Mouse (Mus musculus) MEL-GATA-1-ER (cell line): Measurements from ENCODE around the gene Ccdc180.

ENCODE experiments used
- DNase-seq: peaks from one replicate; pipeline ENCODE4 v3.0.0-alpha.2; 2012; ENCODE audit warnings: low read depth; ENCODE audit errors: extremely low read depth

Ccdc180 gene

DNA sequence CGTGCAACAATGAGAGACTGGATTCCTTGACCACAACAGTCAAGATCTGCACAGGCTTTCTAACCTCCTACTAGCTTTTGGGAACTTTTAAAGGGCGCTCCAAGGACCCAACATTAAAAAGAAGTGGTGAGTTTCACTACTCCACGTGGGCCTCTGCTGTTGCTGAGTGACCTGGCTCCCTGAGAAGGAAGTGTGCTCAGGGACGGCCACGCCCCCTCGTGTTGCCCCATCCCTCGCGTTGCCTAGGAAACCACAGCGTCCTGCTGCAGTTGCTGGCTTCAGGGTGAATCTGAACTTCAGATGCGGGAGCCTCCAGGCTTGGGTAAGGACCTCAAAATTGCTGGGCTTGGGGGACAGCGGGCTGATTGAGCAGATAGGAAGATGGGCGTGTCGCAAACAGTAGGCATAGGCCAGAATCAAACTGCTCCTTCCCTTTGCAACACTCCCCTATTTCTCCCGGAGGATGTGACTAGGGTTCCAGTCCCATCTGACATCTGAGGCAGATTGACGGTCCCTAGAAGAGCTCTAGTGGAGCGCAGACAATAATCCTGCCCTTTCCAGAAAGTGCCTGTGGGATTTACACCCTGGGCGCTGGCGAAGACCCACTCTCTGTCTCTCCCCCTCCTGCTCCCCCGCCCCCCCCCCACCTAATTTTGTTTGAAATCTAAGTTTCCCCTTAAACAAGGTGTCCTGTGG is at the start of gene Ccdc180:
TSS of gene Ccdc180 (plus strand) at position 238 of the 696 bp plus-strand sequence.
- peak; percentile 46 for DNase-seq

DNA sequence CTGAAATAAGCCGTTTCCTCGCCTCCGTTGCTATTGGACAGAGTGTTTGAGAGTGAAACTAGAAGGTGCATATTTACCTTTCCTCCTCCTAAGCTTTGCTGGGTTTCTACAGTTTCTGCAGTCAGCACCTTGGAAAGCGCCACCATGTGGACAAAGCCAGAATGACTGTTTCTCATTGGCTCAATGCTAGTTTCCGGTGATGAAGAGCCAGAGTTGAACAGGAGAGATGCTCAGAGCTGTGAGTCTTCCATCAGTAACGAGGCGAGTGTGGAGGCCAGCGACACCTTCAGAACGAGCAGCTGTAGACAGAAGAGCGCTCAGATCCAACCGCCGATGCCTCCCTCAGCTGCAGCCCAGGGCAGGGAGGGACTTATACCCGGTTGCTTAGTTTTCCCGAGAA is 45.7 kb upstream of the Ccdc180 start:
- peak; percentile 33 for DNase-seq

DNA sequence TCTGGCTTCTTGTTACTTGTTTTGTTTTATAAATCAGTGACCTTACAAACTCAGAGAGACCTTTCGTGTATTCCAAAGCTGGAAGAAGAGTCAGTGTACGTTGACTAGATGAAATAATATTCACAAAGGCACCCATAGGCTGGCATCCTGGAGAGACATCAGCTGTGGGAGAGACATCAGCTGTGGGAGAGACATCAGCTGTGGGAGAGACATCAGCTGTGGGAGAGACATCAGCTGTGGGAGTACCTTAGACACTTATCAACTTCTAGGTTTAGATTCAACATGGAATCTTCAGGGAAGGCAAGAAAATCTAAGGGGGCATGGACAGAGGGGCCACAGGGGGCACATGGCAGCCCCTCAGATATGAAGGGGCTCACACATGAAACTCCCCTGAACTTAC is 43.8 kb upstream of the Ccdc180 start:
- DNase-seq: no peak

DNA sequence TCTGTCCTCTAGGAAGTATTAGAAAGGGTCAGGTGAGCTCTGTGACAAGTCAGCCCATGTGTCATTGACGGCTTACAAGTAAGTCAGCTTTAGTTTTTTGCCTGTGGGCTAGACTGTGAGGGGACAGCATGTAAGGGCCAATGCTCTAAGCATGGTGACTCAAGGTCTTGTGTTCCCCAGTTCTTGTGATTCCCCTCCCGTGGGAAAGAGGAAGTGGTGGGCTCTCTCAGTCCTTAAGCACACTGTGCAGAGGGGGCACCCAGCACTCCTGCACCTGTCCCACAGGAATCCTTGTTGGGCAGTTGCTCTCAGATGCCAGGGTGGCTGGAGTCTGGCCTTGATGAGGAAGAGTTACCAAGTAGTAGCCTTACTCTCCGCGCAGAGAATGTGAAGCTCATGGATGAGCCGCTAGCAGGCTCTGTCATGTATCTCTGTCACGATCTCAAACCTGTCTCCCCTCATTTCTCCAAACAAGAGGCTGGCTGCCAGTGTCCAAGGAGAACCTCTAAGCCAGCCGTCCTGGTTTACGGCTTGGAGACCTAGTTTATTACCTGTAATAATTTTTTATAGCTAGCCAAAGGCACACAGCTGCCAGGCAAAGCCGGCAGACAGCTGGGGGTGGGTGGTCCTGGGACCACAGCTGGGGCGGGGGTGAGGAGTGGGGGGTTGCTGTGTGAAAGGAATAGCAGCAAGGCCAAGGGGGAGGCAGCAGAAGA is 41.8 kb upstream of the Ccdc180 start, which contains the start of gene Stra6l:
TSS of gene Stra6l (plus strand) at position 556 of the 716 bp plus-strand sequence.
- DNase-seq: no peak

DNA sequence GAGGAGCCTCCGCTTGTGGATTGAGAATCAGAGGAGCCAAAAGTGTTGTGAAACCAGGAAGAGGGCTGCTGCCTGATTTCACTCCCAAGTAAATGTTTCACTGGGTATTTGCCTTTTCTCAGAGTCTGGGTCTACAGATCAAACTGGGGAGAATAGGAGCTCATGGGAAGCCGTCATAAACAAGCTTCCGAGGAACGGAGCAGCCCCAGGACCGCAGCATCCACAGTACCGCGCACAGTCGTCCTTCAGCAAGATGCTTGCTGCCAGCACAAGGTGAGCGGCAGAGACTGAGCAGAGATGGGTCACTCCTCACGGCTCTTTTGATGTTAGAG is 41.3 kb upstream of the Ccdc180 start:
- no peak for DNase-seq

DNA sequence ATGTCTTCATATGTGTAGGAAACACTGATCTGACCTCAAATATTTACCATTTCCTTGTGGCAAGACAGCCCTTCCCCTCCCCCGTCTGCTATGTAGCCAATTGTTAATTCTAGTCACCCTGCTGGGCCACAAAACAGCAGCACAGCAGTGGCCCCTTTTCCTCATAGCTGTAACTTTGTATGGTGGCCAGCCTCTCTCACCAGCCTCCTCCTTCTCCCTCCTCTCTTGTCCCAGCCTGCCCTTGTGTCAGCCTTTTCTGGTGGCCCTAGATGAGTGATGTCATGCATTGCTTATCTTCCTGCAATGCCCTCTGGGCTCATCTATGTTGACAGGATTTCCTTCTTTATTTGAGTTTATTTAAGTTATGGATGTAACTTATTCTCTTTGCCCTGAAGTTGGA is 40.7 kb upstream of the Ccdc180 start:
- no peak for DNase-seq

DNA sequence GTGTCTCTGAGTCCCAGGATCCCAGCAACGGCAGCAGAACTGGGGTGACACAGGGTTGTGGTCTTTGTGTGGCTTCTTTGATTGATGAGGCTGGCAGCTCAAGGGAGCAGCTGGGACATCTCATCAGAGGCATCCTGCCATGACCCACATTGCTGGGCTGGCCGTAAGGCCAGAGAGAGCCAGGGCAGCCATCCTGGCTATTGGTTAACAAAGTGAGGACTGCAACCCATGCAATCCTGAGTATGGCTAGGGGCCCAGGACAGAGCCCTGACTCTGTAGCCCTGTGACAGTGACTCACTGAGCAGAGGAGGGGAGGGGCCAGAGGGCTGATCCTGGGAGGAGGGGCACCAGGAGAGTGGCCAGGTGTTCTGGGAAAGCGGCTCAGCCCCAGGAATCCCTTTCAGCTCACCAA is 38.5 kb upstream of the Ccdc180 start:
- no peak for DNase-seq

DNA sequence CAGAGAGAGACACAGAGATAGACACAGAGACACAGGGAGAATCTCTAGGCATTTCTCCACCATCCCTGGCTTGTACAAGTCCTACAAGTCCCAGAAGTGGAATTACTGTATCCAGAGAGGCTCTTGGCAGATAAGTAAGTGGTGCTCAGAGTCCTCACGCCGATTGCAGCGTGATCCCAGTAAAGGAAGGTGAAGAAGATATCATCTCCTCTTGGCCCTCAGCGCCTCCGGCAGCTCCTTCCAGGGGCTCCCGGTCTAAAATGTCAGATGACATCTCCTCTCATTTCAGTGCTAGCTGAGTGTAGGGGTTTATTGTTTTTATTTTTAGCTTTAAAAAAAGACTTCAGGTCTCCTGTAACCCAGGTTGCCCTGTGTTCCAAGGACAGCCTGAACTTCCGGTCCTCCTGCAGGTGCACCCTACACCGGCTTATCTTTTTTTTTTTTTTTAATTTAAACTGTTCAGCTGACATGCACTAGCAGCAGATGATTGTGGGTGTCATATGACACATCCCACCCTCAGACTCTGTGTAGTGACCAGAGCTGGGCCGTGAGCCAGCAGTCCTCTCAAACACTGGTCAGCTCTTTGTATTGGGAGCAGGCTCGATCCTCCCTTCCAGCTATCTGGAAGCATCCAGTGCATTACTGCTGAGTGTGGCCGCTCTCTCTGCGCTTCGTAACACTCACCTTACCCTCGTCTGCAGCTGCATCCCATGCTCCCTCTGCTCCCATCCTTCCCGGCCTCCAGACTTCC is 36.4 kb upstream of the Ccdc180 start:
- DNase-seq: no peak

DNA sequence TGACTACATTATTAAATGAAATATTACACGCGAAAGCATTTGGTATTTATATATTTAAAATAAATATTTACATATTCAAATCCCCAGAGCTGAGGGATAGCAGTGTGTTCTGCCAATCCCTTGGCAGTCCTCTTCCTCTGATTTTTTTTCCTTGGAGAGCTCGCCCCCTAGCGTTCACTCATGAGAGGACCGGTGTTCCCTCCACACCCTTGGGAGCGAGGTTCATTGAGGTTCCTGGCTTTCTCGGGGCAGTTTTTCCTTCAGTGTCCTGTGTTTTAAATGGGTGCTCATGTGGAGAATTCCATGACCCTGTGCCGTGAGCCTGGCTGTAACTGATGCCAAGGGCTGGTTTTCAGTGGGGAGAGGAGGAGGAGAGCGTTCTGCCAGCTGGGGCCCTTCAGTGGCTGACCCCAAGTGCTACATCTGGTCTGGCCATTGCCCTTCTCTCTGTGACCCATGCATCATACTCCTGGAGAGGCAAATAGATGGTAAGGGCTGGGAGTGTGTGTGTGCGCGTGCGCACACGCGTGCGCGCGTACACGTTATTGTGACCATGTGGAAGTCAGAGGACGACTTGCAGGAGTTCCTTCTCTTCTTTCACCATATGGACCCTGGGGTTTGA is 34.2 kb upstream of the Ccdc180 start:
- DNase-seq: peak; percentile 18

DNA sequence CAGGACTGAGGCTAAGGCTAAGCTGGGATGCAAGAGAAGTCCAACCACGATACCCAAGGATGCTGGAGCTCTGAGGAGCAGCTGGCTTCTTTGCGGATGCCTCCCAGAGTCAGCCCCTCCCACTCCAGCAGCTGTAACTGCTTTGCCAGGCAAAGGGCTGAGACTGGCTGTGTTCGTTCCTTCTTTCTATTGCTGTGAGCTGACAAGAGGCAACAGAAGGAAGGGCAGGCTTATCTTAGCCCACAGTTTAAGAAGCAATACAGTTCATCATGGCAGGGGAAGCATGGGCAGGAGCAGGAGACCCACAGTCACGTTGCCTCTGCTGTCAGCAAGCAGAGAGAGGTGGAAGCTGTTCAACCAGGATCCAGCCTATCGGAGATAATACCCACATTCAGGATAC is 28.9 kb upstream of the Ccdc180 start:
- peak; percentile 63 for DNase-seq

DNA sequence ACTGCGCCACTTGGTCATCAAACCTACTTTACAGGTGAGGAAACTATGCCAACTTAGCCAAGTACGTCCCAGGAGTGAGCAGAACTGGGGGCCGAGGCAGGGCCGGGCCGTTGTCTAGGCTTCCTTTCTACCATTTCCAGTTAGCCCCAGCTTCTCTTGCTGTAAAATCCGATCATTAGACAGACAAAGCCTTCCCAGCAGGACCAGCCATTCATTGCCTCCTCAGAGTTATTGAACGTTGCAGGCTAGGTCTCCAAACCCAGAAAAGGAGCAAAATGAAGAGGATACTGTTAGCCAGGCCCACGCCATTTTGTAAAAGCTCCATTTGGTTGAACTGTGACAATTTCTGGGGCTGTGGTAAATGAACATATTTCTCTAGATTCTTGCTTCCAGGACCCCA is 22.7 kb upstream of the Ccdc180 start:
- no peak for DNase-seq

DNA sequence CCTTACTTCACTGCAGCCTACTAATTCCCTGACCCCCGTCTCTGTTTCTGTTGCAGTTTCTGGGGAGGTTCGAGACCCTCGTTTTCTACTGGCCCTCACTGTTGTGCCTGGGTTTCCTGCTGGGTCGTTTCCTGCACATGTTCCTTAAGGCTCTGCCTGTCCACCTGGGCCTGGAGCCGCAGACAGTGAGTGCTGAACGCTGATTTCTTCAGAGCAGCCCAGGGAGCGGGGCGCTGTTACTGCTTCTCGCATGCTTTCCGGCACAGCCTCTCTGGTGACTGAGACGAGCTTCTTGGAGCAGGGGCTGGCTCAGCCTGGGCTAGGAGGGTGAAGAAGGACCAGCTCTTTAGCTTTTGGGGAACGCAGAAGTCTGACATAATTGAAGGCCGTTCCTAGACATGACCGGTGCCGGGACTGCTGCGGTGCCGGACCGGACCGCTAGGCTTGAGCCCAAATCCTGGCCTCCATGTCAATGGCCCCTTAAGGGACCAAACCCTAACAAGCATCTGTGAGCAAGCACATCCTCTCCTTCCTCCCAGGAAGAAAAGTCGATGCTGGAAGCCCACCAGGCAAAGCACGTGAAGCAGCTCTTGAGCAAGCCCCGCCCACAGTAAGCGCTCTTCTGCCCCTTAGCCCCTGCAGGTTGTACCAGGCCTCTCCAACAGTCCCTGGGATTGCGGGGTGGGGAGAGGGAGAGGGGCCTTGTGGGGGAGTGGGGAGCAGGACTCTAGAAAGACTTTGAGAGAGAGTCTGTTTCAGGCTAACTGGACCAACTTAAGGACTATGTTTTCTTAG is 20.9 kb upstream of the Ccdc180 start:
- no peak for DNase-seq

DNA sequence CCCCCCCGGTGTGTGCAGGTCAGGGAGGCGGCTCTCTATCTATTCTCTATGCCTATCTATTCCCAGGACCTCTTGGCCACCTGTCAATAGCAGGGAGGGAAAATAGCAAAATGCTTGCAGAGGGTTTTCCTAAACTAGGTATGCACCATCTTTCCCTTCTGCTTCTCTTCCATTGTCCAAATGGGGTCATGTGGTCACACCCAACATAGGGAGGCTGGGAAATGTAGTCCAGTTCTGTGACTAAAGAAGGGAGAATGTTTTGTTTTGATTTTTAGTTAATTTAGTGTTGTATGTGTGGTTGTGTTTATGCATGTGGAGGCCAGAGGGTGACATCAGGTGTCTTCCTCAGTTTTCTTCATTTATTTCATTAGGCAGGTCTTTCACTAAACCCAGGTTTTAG is 18.0 kb upstream of the Ccdc180 start:
- no peak for DNase-seq

DNA sequence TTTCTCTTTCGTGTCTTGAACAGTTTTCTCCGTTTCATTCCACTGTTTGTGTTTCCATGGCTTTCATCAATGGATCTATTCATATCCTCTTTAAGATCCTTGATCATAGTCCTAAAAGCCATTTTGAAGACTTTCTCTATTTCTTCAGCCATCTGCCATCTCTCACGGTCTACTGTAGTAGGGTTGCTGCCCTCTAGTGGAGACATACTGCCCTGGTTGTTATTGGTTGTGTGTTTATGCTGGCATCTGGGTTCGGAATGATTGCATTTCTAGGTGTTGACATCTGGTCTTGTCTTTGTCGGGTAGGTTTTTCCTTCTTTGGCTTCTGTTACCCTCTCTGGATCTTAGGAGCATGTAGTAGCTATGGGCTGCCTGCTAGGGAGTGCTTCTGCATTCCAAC is 11.2 kb upstream of the Ccdc180 start:
- no peak for DNase-seq

DNA sequence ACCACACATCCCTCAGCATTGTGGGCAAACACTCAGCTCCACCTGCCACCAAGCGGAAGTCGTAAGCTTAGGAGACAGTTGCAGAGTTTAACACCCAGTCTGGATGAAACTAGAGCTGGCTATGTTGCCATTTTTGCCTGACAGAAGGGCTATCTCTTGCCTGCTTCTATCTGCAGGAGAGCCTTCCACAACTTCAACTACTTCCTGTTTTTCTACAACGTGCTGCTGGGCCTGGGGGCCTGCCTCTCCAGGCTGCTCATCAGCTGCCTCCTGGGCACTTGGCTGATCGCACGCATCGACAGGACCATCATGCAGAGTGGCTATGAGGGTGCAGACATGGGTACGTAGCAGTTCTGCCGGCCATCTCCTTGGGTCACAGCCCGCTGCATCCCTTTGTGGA is 7.6 kb upstream of the Ccdc180 start:
- peak; percentile 60 for DNase-seq

DNA sequence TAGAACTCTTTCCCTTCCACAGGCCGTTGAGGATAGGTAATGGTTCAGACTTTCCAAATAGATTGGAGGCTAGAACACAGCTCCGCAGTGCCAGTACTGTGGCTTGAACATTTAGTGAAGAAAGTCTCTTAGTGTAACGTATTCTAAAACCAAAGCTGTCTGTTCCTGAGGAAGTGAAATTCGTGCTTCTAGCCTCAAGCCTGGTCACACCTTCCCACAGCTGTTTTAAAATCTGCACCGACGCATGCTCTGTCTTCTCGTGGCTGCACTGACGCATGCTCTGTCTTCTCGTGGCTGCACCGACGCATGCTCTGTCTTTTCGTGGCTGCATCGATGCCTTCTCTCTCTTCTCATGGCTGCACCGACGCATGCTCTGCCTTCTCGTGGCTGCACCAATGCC is 6.9 kb upstream of the Ccdc180 start:
- no peak for DNase-seq

DNA sequence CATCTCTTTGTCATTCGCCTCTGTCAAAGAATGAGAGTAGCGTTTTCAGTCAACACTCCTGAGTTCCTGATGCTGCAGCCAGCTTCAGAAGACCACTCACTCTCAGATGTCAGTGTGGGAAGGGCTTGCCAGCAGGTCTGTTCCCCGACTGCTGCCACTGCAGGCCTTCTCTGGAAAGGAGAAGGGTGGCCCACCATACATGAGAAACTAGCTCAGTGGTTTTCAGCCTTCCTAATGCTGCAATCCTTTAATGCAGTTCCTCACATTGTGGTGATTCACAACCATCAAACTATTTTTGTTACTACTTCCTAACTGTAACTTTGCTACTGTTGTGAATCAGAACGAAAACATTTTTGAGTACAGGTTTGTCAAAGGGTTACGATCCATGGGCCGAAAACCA is 616 bp upstream of the Ccdc180 start:
- no peak for DNase-seq

DNA sequence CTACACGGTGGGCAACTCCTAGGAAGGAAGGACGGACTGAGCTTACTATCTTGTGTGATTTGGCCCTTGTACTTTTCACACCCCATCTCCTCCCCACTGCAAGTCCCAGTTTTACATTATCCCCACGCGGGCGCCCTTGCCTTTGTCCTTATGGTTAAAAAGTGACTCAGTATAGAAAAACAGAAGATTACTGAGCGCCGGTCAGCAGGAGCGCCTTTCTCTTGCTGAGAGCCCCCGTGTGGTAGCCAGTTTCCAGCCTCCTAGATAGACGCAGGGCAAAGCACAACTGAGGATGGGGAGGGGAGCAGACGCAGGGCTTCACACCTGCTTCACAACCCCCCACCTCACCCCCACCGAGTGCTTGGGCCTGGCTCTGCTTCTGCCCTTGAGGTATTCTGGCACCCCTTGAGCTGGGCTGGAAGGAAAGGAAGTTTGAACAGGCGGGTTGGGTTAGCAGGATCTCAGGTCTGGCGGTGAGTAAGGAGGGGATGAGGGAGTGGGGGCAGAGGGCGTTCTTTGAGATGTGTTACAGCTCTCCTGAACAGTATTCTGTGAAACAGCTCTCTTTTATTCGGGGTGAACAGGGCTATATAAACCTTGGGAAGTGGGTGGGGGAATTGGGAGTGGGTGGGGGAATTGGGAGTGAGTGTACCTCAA is 6.5 kb downstream of the Ccdc180 start:
- no peak for DNase-seq

DNA sequence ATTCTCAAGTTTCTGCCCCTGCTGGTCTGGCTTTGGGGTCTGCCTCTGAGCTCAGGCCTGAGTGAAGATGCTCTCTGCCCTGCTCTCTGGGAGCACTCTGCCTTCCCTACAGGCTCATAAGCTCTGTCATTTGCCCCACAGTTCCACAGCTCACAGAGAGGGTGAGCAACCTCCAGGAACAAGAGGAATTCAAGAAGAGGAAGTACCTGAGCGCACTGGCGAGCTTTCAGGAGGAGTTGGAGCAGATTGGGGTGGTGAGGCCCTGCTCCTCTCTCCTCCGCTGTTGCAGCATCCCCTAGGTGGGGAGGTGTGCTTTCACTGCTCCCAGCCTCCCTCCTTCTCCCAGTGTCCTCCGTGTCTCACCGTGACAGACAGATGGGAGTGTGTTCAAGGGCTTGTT is 8.3 kb downstream of the Ccdc180 start:
- DNase-seq: no peak

DNA sequence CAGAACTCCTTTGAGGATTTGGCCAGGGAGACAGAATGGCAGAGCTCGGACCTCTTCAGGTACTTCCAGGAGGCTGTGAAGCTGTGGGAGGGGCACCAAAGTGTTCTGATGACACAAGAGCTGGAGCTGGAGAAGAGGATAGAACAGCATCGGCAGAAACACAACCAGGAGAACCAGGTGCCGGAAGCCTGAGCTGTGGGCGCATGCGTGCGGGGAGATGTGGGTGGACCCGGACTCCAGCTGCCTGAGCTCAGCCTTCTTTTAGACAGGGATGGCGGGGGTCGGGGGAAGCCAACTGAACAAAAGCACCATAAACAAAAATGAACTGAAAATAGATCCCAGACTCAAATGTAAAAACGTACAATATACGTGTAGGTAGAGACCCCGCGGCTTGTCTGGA is 19.2 kb downstream of the Ccdc180 start:
- no peak for DNase-seq

DNA sequence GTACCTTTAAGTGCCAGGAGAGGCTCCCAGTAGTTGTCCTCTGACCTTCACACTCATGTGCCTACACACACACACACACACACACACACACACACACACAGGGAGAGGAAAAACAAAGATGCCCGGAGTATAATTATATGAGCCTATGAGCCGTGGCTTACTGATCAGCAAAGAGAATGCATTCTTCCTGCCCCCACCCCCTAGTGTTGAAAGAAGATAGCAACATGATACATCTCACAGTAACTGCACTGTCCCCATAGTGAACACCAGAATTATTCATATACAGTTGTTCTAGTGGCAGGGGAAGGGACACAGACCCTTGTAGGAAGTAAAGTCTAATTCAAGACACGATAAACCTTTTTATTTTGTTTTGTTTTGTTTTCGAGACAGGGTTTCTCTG is 19.8 kb downstream of the Ccdc180 start:
- DNase-seq: no peak
